Mouse (Mus musculus) frontal cortex, postnatal 10 days (tissue): ENCODE data around the gene Mcm2.

Experiments
- DNase-seq, 2 experiments: peaks; one replicate each; pipeline ENCODE4 v3.0.0; 2022; ENCODE audit warnings: low spot score in 2 of 2, mixed read lengths in 1 of 2

The Mcm2 gene

GRCm38 (mm10) chr6:88926870-88927269, 28.3 kb upstream of the Mcm2 start:
- DNase-seq, result no peak

DNA sequence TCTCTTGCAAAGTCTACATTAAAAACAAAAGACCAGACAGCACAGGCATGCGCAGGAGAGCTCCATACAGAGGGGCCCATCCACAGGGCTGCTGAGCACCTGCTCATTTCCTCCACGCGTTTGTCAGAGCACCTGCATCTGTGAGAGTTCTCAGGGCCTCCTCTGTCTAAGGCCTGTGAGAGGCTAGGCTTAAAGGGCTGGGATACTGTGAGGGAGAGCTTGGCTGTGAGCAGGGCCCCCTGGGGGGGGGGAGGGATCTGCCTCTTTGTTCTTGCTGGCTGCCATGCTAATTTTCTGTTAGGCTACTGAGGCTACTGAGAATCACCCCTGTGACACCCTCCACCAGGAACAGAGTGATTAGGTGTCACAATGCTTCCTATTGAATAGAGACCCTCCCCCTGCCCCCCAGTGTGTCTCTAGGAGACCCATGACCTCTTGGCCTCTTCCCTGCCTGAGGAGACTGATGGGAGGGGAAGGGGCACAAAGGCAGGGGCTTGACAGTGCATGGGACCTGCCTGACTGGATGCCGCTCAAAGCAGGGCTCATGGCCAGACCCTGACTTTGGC, 27.1 kb upstream of the Mcm2 start:
- DNase-seq, result no peak

GRCm38 (mm10) chr6:88924502-88925275, 26.1 kb upstream of the Mcm2 start:
- DNase-seq, result no peak

- DNase-seq, result no peak
Observed at GRCm38 (mm10) chr6:88918802-88919201, 20.2 kb upstream of the Mcm2 start.

- peak in 1 of 2 experiments; percentile 43 for DNase-seq
Observed at GRCm38 (mm10) chr6:88916153-88916552, 17.6 kb upstream of the Mcm2 start.

DNA sequence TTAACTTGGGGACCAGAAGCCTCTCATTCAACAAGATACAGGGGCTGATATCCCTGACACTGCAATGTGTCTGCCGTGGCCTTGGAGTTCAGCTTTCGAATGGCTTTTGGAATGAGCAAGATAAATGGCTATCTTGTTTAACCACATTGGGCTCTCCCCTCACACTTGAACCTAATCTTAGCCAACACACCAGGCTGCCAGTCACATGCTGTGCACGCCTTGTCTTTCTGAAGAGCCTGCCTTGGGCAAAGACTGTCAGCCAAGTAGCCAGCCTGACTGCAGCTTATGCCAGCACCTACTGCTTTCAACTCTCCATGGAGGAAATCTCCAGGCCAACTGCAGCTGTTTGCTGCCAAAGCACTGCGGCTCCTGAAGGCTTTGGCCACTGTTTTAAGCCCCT, 16.9 kb upstream of the Mcm2 start:
- peak in 1 of 2 experiments; percentile 45 for DNase-seq

GRCm38 (mm10) chr6:88914799-88915198, 16.2 kb upstream of the Mcm2 start:
- no peak for DNase-seq

DNA sequence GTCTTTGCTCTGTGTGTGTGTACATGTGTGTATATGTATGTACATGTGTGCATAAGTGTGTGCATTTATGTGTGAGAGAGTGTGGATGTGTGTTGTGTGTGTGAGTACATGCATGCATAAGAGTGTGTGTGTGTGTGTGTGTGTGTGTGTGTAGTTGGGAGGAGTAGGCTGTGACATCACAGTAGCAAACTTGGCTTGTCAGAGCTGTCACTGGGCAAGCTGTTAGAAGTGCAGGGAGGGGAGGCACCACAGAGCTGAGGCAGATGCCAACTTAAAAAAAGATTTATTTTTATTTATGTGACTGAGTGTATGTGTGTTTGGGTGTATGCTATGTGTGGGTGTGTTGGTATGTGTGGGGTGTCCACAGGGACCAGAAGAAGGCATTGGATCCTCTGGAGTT, 14.9 kb upstream of the Mcm2 start:
- no peak for DNase-seq

DNA sequence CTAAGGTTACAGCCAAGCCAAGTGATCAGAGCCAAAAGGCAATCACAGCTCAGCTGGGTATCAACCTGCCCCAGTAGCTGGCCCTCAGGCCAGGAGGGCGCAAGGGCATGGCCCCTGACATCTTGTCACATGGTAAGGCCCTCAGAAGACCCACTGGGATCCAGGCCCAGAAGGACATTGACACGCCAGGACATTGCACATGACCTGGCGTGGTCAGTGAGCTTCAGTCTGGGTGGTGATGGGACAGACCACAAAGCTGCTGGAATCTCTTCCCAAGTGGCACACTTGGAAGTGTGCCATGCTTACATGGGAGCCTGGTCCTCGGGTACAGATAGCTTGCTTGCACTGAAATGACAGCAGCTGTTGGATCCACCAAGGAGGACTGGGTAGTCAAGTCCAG, 14.4 kb upstream of the Mcm2 start:
- no peak for DNase-seq

GRCm38 (mm10) chr6:88909151-88909550, 10.6 kb upstream of the Mcm2 start:
- no peak for DNase-seq

DNA sequence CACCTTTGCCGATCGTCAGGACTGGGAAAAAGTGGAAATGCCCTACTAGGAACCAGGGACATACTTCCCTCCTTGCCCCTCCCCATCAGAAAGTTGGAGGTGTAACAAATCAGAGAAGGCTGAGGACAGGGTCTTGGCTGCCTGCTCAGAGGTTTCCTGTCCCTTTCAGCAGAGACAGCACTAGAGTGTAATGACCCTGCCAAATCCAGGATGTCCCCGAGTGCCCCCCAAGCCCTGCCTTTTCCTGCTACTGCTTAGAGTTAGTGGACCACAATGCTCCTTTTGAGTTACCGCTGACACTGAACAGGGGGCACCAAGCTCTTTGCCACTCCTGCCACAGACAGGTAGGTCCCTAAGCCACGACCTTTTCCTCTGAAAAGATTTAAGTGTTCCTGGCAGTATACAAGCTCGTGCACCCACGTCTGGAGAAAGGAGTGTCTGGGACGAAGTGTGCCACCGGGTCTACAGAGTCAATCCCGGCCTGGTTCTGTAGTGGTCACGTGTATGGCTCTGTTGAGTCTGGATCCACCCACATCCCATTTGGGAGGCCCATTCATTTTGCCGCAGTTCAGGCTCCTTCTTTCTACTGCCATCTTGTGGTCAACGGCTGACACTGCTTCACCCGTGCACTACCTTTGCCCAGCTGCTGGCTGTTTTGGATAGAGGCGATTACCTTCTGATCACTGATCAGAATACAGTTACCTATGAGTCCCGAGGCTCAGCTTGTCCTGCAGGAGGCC, 8.0 kb upstream of the Mcm2 start:
- peak in 1 of 2 experiments; percentile 49 for DNase-seq

- no peak for DNase-seq
Observed at GRCm38 (mm10) chr6:88905042-88905441, 6.5 kb upstream of the Mcm2 start.

DNA sequence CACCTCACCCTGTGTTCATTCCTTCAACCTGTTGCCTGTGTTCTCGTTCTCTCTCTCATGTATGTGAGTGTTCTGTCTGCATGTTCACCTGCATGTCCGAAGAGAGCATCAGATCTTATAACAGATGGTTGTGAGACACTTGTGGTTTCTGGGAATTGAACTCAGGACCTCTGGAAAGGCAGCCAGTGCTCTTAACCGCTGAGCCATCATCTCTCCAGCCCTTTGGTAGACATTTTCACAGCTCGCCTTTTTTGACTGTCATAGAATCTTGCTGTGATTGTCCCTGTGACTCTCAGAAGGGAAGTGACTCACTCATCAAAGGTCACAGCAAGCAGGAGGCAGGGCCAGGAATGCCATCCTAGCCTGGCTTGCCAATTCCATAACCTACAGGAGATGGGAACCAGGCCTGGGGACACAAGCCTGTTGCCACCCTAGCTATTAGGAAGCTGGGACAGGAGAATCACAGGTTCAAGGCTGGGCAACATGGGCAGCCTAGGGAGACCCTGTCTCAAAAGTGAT, 5.9 kb upstream of the Mcm2 start:
- no peak for DNase-seq

GRCm38 (mm10) chr6:88903708-88904107, 5.1 kb upstream of the Mcm2 start:
- DNase-seq, result no peak

DNA sequence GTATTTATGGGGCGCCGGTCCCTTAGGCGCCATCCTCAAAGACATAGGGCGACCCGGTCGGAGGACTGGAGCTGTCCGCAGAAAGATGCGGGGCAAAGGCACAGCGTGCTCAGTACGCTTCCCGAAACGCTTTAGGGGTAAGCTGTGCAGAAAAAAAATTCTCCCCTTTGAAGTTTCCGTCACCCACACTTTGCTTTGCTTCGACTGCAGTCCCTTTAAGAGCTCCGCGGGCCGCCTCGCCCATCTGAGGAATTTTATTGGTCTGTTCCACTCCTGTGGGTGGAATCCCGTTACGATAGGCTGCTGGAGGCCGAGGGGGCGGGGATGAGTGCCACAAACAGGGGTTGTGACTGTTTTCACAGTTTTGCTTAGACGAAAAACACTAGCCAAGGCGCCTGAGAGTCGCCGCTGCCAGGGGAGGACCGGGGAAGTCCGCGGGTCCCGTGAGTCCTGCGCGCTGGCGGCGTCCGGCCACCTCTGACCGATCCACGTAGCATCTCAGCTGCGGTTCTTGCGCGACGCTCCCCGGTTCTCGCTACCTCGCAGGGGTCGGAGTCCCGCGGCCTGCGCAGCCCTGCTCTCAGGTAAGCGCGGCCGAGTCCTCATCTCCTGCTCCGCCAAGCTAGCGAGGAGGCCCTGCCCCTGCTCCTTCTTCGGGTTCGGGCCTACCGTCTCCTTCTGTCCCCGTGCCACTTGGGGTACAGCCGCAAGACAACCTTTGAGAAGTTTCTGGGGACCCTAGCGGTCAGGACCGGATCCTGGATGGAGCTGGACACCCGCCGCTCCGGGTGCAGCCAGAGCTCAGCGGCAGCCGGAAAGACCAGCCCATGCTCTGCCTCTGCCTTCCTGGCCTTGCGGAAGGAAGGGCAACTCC, 3.6 kb upstream of the Mcm2 start, which contains the start of gene Tpra1:
TSS of gene Tpra1 (plus strand) at position 305 of the 874 bp plus-strand sequence.
- peak; percentile 92 to 93 for DNase-seq

DNA sequence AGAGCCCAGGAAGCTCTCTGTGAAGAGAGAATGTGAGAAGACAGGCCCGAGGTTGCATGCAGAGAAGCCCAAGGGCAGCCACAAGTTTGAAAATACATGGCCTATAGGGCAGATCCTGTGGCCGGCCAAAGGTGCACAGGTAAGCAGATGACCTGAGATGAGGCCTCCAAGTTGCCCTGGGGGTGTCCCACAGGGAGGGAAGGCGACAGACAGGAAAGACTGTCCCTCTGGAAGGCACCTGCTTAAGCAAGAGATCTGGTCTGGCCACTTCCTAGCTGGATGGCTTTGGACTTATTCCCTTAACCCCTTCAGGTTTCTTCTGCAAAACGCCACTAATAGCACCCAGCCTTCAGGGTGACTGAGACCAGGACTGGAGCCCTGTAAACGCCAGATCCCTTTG, 2.9 kb upstream of the Mcm2 start:
- no peak for DNase-seq

DNA sequence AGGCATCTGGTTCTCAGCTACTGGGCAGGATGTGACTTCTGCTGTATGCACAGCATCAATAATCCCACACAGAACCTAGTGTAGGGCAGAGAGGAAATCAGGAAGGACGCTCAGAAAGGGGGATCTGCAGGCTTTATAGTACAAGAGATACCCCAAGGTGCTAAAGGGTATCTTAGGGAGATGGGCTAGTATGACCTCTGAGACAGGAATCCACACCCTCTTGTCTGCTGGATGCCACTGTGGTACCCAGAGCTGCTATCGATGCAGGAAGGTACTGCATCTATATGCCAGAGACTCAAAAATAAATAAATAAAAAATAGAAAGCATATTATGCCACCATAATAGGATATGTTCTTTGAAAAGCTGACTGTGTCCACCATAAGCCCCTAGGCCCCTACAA, 1.0 kb upstream of the Mcm2 start:
- no peak for DNase-seq

GRCm38 (mm10) chr6:88899086-88899485, 506 bp upstream of the Mcm2 start:
- no peak for DNase-seq

DNA sequence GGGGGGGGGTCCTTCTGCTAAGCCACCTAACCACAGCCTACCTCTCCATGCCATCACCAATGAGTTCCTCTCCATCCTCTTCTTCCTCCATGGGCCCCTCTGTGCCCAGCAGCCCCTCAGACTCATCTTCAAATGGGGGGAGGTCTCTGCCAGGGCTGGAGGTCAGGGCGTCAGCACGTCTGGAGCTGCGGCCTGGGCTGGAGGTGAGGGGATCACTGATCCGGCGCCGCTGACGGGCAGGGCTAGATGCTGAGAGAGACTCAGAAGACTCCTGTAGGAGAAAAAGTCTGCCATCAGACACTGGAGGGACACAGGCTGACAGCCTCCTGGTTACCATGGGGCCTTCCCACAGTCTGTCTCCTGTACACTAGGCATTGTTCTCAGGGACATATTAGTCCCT, 1.3 kb downstream of the Mcm2 start:
- DNase-seq, result no peak

DNA sequence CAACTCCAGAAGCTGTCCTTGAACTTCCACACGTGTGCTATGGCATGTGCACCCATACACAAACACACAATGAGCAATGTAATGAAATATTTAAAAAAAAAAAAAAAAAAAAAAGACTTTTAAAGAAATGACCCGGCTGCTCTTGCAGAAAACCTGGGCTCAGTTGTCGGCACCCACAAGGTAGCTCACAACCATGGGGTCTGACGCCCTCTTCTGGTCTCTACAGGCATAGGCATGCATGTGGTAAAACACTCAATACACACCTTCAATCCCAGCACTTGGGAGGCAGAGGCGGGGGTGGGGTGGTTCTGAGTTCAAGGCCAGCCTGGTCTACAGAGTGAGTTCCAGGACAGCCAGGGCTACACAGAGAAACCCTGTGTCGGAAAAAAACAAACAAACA, 2.6 kb downstream of the Mcm2 start:
- DNase-seq, result no peak

GRCm38 (mm10) chr6:88893559-88893958, 5.0 kb downstream of the Mcm2 start:
- no peak for DNase-seq

- DNase-seq, result no peak
Observed at GRCm38 (mm10) chr6:88890832-88891231, 7.7 kb downstream of the Mcm2 start.
